Mouse (Mus musculus): ENCODE data around the gene Gm5065. TPM values are rescaled to one million over a fixed set of nuclear protein-coding genes. Genes with fewer than 3 reads are reported as not detected.

The Gm5065 gene
- not detected in 2 replicates for total RNA-seq (2017)

DNA sequence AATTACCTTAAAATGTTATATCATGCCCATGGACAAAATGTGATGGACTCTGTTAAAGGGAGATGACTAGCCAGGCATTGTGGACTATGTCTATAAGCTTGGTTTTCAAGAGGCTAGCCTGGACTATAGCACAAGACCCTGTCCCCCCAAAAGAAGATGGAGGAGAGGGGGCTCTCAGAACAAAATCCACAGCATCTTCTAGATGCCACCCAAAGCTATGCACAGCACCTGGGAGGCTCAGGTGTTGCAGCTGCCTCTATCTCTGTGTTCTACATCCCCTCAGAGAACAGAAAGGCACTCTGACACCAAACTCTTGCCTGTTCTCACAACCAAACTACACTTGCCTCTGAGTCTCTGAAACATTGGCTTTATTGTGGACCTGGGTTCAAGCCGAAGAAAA, at the start of gene Gm5065:
Gm5065 (plus strand) TSS at position 301 of the 400 bp plus-strand sequence.
- no peak for ATAC-seq (replicated peaks; ENCODE audit: low read depth, poor library complexity, severe bottlenecking)

DNA sequence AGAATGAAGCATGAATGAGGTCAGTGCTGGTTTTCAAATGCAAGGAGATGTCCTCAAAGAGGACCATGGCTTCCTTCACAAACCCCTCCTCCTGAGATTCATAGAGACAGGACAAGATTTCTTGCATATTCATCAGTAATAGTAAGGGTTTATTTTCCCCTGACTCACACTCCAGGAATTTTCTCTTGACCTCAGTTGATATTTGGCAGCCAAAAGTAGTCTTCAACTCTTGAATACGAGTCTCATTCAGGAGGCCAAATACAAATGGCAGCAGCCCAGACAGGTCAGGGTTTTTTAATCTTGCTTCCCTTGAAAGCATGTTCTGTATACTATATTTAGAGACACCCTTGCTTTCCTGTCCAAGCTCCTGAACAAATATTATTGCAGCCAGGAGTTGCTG, 22.8 kb upstream of the Gm5065 start:
- no peak for ATAC-seq (replicated peaks; ENCODE audit: low read depth, poor library complexity, severe bottlenecking)

DNA sequence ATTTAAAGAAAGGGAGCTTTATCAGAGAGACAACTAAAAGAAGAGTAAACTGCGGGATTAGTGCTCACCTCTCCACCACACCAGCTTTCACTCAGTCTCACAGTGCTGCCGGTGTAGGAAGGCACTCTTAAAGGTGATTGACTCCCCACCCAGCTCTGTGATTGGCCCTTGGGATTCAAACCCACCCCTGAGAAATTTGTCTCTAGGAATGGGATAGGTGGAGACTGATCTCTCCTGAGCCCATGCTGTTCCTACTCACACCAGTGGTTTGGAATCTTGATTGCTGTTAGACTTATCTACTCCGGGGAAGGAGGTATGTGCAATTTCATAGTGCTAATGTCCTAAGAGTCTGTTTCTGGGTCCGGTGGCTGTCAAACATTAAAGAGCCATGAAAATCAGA, 598 bp downstream of the Gm5065 start, which contains the start of gene Nlrp2:
Nlrp2 (minus strand) TSS at position 101 of the 400 bp plus-strand sequence.
- ATAC-seq (replicated peaks; ENCODE audit: low read depth, poor library complexity, severe bottlenecking): no peak

DNA sequence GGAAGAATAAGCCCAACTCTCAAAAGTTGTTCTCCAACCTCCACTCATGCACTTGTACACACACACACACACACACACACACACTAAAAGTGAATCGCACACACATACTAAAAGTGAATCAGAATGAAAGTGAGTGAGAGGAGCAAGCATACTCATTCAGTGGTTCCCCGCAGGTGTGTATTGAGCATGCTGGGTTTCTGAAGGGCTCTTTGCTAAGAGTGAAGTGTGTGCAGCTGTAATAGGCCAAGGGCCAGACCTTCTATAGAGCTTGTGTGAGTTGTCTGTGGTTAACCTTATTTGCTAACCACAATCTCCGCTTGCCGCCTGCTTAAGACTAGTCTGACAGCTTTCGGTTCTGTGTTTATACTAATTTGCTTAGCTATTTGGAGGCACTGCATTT, 13.3 kb downstream of the Gm5065 start:
- ATAC-seq (replicated peaks; ENCODE audit: low read depth, poor library complexity, severe bottlenecking): no peak

DNA sequence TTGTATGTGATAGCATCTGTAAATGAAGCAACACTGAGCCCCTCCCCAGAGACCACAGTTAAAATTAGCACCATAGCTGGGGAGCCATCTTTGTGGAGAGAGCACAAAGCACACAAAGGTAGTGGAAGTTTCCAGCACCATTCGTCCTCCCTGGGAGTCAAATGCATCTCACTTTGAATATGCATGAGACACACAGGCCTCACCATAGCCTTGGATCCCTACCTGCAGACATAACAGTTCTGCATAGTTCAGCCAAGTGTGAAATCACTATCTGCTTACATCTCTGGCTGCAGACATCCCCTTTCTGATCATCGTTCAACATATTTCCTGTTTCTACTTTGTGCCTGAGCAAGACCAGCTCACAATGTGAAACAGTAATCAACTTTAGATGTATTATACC, 16.4 kb downstream of the Gm5065 start:
- no peak for ATAC-seq (replicated peaks; ENCODE audit: low read depth, poor library complexity, severe bottlenecking)

DNA sequence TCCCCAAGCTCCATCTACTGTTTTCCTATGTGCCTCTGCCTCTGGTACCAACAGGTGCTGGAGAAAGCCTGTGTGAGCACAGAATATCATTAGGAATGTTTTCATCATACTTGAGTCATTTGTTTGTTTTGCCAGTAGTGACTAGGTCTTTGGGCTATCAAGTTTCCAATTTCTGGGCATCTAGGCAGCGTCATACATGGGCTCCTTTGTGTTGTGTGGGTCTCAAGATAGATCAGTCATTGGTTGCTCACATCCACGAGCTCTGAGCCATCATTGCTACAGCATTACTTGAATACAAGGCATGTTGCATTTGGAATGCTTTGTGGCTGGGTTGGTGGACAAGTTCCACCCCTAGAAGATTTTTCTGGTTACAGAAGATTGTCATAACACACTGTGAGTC, 55.9 kb downstream of the Gm5065 start:
- ATAC-seq (replicated peaks; ENCODE audit: low read depth, poor library complexity, severe bottlenecking): no peak

Other genes with a start within 250 kb of the Gm5065 start
- not detected in 2 replicates for gene Rfpl4, start 233.6 kb upstream of the Gm5065 start, total RNA-seq (2017)
- not detected in 2 replicates for gene Rasl2-9, start 224.6 kb upstream of the Gm5065 start, total RNA-seq (2017)
- not detected in 2 replicates for gene Vmn1r55, start 200.9 kb upstream of the Gm5065 start, total RNA-seq (2017)
- gene Vmn1r56, start 153.8 kb upstream of the Gm5065 start, total RNA-seq (2017): not detected in 2 replicates
- not detected in 2 replicates for gene Vmn1r57, start 132.0 kb upstream of the Gm5065 start, total RNA-seq (2017)
- not detected in 2 replicates for gene Nlrp2, start 498 bp downstream of the Gm5065 start, total RNA-seq (2017)
- not detected in 2 replicates for gene Vmn1r58, start 62.9 kb downstream of the Gm5065 start, total RNA-seq (2017)
- not detected in 2 replicates for gene Vmn1r59, start 106.2 kb downstream of the Gm5065 start, total RNA-seq (2017)
- gene Vmn2r28, start 143.4 kb downstream of the Gm5065 start, total RNA-seq (2017): not detected in 2 replicates
- not detected in 2 replicates for gene Vmn1r60, start 196.8 kb downstream of the Gm5065 start, total RNA-seq (2017)

Data from common myeloid progenitor, adult 5-6 weeks (primary cell).